Mouse (Mus musculus): ENCODE data around the gene Slamf1. TPM values are rescaled to one million over a fixed set of nuclear protein-coding genes. Genes with fewer than 3 reads are reported as not detected.
"Not testable (repeated sequence)": the region's sequence is repeated elsewhere in the genome, so short reads cannot be mapped to it uniquely, and the experiment has no call there.

The Slamf1 gene
- polyA plus RNA-seq, 1 experiment from 2014 or later = 0.47 TPM

DNA sequence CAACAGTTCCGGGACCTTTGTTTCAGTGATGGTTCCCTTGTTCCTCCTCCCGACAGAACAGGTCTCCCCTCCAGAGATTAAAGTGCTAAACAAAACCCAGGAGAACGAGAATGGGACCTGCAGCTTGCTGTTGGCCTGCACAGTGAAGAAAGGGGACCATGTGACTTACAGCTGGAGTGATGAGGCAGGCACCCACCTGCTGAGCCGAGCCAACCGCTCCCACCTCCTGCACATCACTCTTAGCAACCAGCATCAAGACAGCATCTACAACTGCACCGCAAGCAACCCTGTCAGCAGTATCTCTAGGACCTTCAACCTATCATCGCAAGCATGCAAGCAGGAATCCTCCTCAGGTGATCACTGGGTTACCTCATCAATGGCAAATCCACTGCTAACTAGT is 10.1 kb downstream of the Slamf1 start:
- H3K4me3 ChIP-seq = no peak overlapping the region
- ATAC-seq (replicated peaks; ENCODE audit: insufficient number of reproducible peaks, insufficient read depth, low FRiP score, low read depth) = no peak
- no peaks in the 10 kb centered on the region for H3K36me3 ChIP-seq
- no peaks in the 10 kb centered on the region for H3K4me1 ChIP-seq (replicated peaks)
- no peak overlapping the region for H3K27ac ChIP-seq
- no peak overlapping the region for H3K9ac ChIP-seq
- H3K4me2 ChIP-seq = no peak overlapping the region
- WGBS = 70% methylated on average over 7 of the region's 7 CpGs
- H3K9me3 ChIP-seq (replicated peaks) = no peaks in the 10 kb centered on the region
- no peaks in the 10 kb centered on the region for H3K27me3 ChIP-seq

DNA sequence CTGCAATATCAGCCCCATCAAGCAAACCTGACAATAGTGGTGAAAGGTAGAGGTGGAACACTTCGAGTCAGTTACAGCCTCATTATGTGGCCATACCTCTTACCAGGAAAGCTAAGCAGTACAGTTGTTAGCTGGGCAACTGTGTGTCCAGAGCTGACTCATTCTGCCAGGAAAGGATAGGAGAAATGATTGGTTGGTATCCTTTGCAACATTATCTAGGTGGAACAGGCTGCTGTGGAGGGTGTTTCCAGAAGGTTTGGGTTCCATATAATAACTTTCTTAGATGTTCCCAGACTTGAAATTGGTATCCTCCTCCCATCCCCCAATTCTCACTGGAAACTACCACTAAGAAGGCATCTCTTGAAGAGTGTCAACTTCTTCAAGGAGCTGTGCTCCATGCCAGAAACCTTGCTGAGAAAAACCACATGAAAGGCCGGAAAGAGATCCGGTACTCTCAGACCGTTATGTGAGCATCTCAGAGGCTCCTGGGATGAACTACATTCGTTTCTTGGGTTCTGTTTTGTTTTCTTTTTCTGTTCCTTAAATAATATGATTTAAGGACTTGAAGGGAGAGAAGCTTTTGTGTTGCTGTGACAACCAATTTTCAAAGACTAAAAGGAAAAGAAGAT is 15.5 kb downstream of the Slamf1 start:
- Histone ChIP-seq H3K4me2 (no peak overlapping the region), H3K36me3 (no peaks in the 10 kb centered on the region), H3K4me3 (no peak overlapping the region), H3K9me3 (replicated peaks) (no peaks in the 10 kb centered on the region), H3K4me1 (replicated peaks) (no peaks in the 10 kb centered on the region), H3K9ac (no peak overlapping the region), H3K27me3 (no peaks in the 10 kb centered on the region), H3K27ac (no peak overlapping the region)
- WGBS = 81% methylated on average over 5 of the region's 5 CpGs
- ATAC-seq (replicated peaks; ENCODE audit: insufficient number of reproducible peaks, insufficient read depth, low FRiP score, low read depth) = no peak

DNA sequence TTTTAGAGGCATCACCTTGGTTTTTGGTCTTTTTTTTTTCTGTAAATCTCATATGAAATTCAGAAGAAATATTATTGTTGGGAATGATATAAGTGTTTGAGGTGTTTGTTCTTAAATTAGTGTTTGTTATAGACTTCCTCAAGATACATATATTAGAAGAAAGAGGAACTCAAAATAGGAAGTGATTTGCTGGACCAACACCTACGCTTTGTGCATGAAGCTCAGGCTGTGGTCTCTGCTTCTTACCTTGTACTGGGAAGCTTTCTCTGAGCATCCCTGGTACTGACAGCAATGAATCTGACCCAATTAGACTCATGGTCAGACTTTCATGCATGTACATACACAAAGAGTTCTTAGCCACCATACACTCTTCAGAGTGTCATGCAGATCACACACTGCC is 18.9 kb downstream of the Slamf1 start:
- Histone ChIP-seq H3K9me3 (replicated peaks) (no peaks in the 10 kb centered on the region), H3K4me1 (replicated peaks) (no peaks in the 10 kb centered on the region), H3K4me3 (no peak overlapping the region), H3K36me3 (no peaks in the 10 kb centered on the region), H3K4me2 (no peak overlapping the region), H3K27me3 (no peaks in the 10 kb centered on the region), H3K9ac (no peak overlapping the region), H3K27ac (no peak overlapping the region)
- no peak for ATAC-seq (replicated peaks; ENCODE audit: insufficient number of reproducible peaks, insufficient read depth, low FRiP score, low read depth)
- WGBS = 74% methylated on average over 1 of the region's 1 CpGs

DNA sequence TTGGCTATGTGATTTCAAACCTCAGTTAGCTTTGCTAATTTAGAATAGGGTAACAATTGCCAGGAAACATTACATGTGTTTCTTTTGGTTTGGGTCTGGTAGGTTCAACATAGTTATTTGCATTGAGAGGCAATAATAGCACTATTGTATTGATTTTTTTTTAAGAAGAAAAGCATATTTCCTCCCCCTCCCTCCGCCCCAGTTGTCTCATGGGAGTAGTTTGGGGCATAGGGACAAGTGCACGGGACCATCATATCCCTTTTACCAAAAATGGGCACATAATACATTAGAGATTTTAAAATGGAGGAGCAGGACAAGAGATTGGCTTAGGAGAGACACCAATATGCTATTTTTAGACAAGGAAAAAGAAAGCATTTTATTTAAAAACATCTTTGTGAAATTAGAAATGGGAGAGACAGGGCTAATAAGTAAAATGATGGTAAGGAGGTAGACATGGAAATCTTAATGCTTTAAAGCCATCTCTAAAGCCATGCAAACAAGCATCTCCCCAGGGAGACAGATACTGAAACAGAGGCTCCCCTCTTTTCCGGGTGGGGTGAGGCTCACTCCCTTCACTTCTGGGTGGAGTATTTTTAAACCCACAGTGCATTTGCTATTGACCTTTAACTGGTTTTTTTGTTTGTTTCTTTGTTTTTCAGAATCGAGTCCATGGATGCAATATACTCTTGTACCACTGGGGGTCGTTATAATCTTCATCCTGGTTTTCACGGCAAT is 20.5 kb downstream of the Slamf1 start:
- Histone ChIP-seq H3K36me3 (no peaks in the 10 kb centered on the region), H3K9me3 (replicated peaks) (no peaks in the 10 kb centered on the region)

DNA sequence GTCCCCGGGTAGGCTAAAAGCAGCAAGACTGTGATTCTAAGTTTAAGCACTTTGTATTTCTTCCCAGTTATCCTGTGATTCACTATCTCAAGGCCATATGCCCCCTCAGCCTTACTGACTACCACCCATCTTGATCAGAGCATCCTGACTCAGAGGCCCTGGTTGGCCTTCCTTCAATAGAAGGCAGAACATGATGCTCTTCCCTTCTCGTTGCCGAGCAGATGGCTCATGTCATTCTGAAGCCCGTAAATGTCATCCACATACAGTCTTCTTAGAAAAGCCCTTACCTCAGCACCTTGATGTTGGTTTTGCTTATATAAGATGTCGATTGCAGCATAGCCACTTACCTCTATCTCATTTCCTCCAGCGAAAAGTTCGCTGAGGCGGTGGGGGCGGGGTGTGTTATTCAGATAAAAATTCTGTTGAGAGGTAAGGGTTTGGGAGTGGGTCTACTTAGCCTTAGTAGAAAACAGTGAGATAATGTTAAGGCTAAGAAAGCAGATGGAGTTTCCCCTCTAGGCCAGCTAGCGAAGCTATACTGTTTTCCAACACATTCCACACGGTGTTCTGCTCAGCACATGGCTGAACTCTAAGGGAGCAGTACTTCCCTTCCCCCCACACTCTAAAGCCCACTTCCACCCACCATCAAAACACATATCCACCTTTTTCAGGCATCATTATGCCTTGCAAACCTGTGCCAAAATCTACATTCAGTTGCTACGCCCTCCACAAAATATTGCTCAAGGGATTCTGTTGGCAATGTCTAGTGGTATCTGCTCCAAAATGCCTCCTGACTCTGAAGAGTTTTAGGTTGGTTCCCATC is 21.7 kb downstream of the Slamf1 start:
- Histone ChIP-seq H3K27ac (no peak overlapping the region), H3K27me3 (no peaks in the 10 kb centered on the region), H3K4me2 (no peak overlapping the region), H3K36me3 (no peaks in the 10 kb centered on the region), H3K9ac (no peak overlapping the region), H3K9me3 (replicated peaks) (no peaks in the 10 kb centered on the region), H3K4me3 (no peak overlapping the region), H3K4me1 (replicated peaks) (no peaks in the 10 kb centered on the region)
- ATAC-seq (replicated peaks; ENCODE audit: insufficient number of reproducible peaks, insufficient read depth, low FRiP score, low read depth) = no peak
- WGBS = 55% methylated on average over 12 of the region's 12 CpGs

More for the DNA sequence above, 20.5 kb downstream of the Slamf1 start:
- 60% methylated on average over 6 of the region's 6 CpGs for WGBS
- no peak for ATAC-seq (replicated peaks; ENCODE audit: insufficient number of reproducible peaks, insufficient read depth, low FRiP score, low read depth)
- Histone ChIP-seq H3K9ac (no peak overlapping the region), H3K4me1 (replicated peaks) (no peaks in the 10 kb centered on the region), H3K4me3 (no peak overlapping the region), H3K27me3 (no peaks in the 10 kb centered on the region), H3K4me2 (no peak overlapping the region), H3K27ac (no peak overlapping the region)

DNA sequence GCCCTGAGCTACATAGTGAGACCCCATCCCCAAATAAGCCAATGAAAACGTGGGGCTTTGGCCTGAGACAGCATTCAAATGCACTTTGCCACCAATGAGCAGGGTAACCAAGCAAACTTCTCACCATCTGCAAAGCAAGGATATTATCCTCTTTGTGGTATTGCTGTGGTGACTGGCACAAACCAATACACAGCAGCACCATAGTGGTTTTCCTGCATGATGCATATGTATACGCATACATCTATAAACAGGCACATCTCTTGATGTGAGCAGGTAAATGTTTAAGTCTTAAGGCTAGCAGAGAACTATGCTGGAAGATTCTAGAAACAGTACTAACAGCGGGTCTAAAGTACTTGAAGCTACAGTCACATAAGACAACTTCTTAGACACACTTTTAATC is 22.5 kb downstream of the Slamf1 start:
- Histone ChIP-seq H3K4me3 (no peak overlapping the region), H3K4me1 (replicated peaks) (no peaks in the 10 kb centered on the region), H3K27me3 (no peaks in the 10 kb centered on the region), H3K36me3 (no peaks in the 10 kb centered on the region), H3K27ac (no peak overlapping the region), H3K4me2 (no peak overlapping the region), H3K9me3 (replicated peaks) (no peaks in the 10 kb centered on the region), H3K9ac (no peak overlapping the region)
- 71% methylated on average over 3 of the region's 3 CpGs for WGBS
- ATAC-seq (replicated peaks; ENCODE audit: insufficient number of reproducible peaks, insufficient read depth, low FRiP score, low read depth) = no peak

DNA sequence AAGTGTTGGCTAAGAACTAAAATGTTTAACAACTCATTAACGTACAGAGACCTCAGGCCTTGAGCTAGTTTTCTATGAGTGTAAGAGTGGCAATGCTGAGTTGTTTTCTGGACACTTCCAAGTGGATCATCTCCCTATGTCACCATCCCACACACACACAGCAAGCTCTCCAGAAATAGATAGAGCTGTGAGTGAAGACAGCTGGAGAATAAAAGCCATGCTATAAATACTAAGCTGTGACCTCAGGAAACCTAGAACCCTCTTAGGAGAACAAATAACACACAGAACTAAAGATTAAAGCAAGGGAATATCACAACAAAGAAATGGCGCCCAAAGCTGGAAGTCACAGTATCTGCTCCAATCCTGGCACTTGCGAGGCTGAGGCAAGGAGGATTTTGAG is 24.6 kb downstream of the Slamf1 start:
- Histone ChIP-seq H3K27ac (no peak overlapping the region), H3K9ac (no peak overlapping the region), H3K27me3 (no peaks in the 10 kb centered on the region), H3K9me3 (replicated peaks) (no peaks in the 10 kb centered on the region), H3K4me1 (replicated peaks) (no peaks in the 10 kb centered on the region), H3K4me2 (no peak overlapping the region), H3K4me3 (no peak overlapping the region), H3K36me3 (no peaks in the 10 kb centered on the region)
- 80% methylated on average over 3 of the region's 3 CpGs for WGBS
- ATAC-seq (replicated peaks; ENCODE audit: insufficient number of reproducible peaks, insufficient read depth, low FRiP score, low read depth) = no peak

DNA sequence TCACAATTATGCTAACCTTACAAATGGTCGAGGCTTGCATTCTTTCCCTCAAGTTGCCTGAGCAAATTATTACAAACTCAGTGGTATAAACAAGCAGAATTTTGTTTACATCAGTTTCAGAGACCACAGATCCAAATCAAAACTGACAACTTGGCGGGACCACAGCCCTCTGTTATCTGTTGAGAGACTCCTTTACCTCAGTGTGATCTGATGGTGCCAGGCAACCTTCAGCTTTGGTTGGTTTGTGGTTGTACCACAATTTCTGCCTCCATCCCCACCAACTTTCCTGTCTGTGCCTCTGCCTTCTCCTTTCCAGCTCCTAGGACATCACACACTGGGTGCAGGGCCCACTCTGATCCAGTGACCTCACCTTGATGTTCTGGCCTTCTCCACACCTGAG is 29.3 kb downstream of the Slamf1 start:
- Histone ChIP-seq H3K27me3 (no peaks in the 10 kb centered on the region), H3K4me1 (replicated peaks) (no peaks in the 10 kb centered on the region), H3K27ac (no peak overlapping the region), H3K9me3 (replicated peaks) (no peaks in the 10 kb centered on the region), H3K36me3 (no peaks in the 10 kb centered on the region), H3K9ac (no peak overlapping the region), H3K4me2 (no peak overlapping the region), H3K4me3 (no peak overlapping the region)
- WGBS = 49% methylated on average over 2 of the region's 2 CpGs
- no peak for ATAC-seq (replicated peaks; ENCODE audit: insufficient number of reproducible peaks, insufficient read depth, low FRiP score, low read depth)

DNA sequence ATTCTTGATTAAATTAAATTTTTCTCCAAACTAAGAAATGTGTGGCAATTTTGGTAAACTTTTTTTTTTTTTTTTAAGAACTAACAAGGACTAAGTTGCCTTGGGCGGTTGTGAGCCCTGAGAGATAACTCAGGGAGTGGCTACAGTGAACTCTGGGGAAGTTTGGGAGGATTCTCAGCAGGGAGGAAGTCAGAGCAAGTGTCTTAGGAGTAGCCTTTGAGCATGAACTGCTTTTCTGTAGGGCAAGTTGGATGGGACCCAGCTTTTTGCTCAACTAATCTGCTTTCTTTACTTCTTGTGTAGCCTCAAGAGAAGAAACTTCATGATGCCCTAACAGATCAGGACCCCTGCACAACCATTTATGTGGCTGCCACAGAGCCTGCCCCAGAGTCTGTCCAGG is 30.9 kb downstream of the Slamf1 start:
- Histone ChIP-seq H3K27me3 (no peaks in the 10 kb centered on the region), H3K36me3 (no peaks in the 10 kb centered on the region), H3K4me3 (no peak overlapping the region), H3K9me3 (replicated peaks) (no peaks in the 10 kb centered on the region), H3K4me1 (replicated peaks) (no peaks in the 10 kb centered on the region), H3K4me2 (no peak overlapping the region), H3K9ac (no peak overlapping the region), H3K27ac (no peak overlapping the region)
- 41% methylated on average over 1 of the region's 1 CpGs for WGBS
- ATAC-seq (replicated peaks; ENCODE audit: insufficient number of reproducible peaks, insufficient read depth, low FRiP score, low read depth) = no peak

DNA sequence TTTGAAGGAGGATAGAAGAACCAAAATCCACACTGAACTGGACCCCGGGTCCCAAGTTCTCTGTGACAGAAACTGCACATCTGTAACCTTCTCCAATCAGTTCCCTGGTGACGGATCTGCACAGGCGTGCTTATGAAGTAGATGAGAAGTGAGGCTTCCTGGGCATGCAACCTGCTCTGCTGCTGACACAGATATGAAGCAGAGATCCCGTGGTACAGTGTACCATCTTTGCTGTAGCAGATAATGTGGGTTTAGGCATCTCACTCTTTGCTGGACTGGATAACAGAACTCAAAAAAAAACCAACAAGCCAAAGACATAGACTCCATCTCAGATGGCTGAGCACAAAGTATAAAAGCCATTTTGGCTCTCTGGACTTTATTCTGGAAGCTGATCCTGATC is 32.7 kb downstream of the Slamf1 start:
- no peak overlapping the region for H3K27ac ChIP-seq
- no peak for ATAC-seq (replicated peaks; ENCODE audit: insufficient number of reproducible peaks, insufficient read depth, low FRiP score, low read depth)
- no peak overlapping the region for H3K4me3 ChIP-seq
- H3K27me3 ChIP-seq = no peaks in the 10 kb centered on the region
- H3K36me3 ChIP-seq = no peaks in the 10 kb centered on the region
- WGBS = 62% methylated on average over 4 of the region's 4 CpGs
- H3K4me1 ChIP-seq (replicated peaks) = no peaks in the 10 kb centered on the region
- H3K4me2 ChIP-seq = no peak overlapping the region
- no peak overlapping the region for H3K9ac ChIP-seq
- H3K9me3 ChIP-seq (replicated peaks) = no peaks in the 10 kb centered on the region

DNA sequence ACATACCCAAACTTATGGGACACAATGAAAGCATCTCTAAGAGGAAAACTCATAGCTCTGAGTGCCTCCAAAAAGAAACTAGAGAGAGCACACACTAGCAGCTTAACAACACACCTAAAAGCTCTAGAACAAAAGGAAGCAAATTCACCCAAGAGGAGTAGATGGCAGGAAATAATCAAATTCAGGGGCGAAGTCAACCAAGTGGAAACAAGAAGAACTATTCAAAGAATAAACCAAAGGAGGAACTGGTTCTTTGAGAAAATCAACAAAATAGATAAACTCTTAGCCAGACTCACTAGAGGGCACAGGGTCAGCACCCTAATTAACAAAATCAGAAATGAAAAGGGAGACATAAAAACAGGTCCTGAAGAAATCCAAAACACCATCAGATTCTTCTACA is 44.1 kb downstream of the Slamf1 start:
- WGBS = 60% methylated on average over 1 of the region's 1 CpGs

More for the DNA sequence above, 44.1 kb downstream of the Slamf1 start:
- H3K27me3 ChIP-seq; H3K9ac ChIP-seq; ATAC-seq (replicated peaks; ENCODE audit: insufficient number of reproducible peaks, insufficient read depth, low FRiP score, low read depth); H3K4me2 ChIP-seq; H3K4me1 ChIP-seq (replicated peaks); H3K36me3 ChIP-seq; H3K4me3 ChIP-seq; H3K27ac ChIP-seq; H3K9me3 ChIP-seq (replicated peaks): not testable (repeated sequence)
